Mouse (Mus musculus) gonadal fat pad, adult 2 months (tissue): ENCODE data around the gene Blvrb. TPM values are rescaled to one million over a fixed set of nuclear protein-coding genes. Genes with fewer than 3 reads are reported as not detected.
"Not testable (repeated sequence)": the region's sequence is repeated elsewhere in the genome, so short reads cannot be mapped to it uniquely, and the experiment has no call there.

Experiments
- DNase-seq: peaks from one replicate; pipeline ENCODE4 v3.0.0-alpha.2; 2012; ENCODE audit warnings: low read depth
- polyA plus RNA-seq: library from polyadenylated mRNA; depleted of rRNA; stranded (reverse); fragments of >200 nt; gene quantifications from 2 replicates; pipeline ENCODE4 v1.2.3, GENCODE M21; 2012

Gene Blvrb
- polyA plus RNA-seq, 1 experiment, result 103 TPM

DNA sequence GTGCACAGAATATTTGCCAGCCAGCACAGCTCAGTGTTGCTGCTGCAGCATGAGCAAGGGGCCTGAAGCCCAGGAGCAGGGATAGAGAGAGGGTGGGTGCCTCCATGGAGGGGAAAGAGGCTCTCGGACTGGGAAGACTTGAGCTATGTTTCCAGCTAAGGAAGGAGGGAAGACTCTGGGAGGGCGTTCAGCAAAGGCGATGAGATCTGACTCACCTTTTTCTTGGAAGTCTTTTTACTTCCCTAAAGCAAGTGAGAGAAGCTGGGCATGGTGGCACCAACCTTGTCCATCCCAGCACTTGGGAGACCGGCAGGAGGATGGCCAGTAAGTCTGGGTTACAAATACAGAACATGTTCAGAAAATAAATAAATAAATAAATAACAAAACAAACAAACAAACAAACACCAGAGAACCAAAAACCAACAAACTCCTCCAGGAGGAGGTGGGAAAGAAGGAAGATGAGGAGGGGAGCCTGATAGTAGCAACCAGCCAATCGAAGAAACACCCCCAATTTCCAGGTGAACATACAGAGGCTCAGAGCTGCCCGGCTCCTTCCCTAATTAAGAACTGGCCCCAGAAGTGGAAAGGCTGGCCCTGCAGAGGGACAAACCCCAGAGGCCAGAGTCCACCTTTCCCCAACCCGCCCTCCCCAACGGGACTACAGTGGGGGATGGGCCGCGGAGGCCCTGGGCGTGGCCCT lies 33.3 kb downstream of the Blvrb start:
- DNase-seq, result no peak

DNA sequence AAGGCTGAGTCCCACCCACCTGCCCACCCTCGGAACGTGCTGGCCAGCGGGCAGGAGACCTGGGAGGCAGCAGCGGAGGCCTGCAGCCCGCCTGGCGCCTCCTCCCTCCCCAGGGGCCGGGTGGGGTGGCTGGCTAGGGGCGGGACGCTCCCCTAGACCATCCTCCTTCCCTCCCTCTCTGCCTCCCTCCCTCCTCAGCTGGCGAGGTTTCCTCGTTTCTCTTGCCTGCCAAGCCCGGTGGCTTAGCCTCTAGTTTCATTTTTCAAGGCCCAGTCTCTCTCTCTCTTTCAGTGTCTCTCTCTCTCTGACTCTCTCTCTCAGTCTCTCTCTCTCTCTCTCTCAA lies 33.8 kb downstream of the Blvrb start:
- DNase-seq, result no peak

DNA sequence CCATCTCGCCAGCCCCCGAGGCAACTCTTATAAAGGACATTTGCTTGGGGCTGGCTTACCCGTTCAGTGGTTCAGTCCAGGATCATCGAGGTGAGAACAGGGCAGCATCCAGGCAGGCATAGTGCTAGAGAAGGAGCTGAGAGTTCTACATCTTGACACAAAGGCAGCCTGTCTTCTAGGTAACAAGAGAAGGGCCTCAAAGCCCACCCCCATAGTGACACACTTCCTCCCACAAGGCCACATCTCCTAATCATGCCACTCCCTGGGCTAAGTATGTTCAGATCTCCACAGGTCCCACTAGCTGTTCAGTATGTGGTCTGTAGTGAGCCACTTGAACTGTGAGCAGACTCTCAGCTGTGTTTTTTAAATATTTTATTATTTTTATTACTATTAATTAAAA lies 36.1 kb downstream of the Blvrb start:
- no peak for DNase-seq

DNA sequence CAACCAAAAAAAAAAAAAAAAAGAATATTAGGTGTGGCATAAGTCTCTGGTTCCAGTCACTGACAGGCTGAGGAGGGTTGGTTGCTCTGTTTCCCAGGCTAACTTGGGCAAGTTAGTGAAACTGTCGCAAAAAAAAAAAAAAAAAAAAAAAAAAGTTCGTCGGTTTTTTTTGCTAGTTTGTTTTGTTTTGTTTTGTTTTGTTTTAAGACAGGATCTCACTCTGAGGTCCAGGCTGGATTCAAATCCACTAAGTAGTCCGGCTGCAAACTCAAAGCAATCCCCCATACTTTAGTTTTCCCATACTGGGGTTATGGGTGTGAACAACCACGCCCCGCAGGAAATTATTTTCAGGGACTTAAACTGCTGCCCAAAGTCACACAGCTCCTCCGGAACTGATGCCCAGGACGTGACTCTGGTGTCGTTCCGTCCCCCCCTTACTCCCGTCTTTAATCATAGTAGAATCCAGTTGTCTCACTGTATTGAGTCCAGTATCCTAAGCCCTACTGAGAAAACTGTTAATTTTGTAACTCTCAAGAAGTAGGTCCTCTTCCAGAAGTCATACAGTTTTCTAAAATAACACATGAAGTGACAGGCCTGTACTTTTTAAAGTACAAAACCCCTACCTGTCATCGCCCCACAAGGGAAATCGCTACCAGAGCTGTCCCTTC lies 38.5 kb downstream of the Blvrb start:
- DNase-seq, result no peak

DNA sequence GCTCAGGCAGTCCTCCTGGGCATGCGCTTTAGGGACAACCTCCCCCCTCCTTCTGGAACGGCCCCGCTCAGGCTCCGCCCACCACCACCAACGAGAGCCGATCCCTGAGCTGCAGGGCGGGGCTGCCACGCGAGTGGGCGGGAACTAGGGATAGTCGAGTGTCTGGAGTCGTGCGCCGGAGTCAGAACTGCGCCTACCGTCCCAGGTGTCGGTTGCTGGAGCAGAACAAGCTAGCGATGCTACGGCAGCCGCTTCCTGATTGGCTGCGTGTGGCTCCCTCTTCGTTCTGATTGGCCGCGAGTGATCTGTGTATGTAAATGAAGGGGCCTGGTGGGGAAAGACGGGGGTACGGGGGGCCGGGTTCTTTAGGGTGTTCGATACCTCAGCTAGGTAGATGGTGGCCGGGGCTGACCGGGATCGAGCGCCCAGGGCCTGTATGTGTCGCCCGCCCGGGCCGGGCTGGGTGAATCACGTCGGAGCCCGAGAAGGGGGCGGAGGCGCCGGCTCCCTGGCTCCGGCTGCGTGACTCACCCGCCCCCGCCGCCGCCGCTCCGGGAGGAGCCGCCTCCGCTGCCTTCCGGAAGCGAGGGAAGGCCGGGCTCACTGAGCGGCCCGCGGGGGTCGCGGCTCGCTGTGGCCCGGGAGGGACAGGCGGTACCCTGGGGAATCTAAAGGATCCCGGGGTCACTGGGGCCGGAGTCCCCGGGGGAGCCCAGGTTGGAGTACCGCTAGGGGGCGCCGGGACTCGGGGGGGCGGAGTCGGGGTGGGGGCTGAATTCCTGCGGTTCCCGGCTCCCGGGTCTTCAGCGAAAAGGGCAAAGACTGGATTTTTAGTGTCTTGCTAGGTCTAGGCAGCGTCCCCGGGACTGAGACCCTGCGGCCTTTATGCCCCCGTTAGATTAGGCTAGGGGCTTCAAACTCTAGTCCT lies 39.3 kb downstream of the Blvrb start, which contains the start of gene Sertad1:
Gene Sertad1 (plus strand): TSS at position 141 of the 928 bp plus-strand sequence.
- DNase-seq, result peak; percentile 83

DNA sequence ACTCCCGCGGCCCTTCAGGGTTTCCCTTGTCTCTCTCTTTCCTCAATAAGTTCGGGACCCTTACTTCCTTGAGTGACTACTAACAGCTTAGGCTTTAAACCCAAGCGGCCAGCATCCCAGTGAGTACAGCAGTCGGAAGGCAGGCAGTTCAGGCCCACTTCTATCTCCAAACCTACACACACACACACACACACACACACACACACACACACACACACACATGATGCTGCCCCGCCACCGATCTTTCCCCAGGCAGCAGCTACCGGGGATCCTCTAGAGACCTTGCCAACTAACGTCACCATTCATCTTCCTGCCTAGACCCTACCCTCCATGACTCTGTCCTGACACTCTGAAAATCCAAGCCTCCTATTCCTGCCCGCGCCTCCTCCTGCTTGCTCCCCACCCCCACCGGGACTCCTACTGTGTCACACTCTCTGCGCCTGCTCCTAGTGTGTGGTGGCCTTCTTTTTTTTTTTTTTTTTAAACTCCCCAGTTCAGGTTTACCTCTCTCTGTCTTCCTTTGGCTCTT lies 40.0 kb downstream of the Blvrb start:
- no peak for DNase-seq

DNA sequence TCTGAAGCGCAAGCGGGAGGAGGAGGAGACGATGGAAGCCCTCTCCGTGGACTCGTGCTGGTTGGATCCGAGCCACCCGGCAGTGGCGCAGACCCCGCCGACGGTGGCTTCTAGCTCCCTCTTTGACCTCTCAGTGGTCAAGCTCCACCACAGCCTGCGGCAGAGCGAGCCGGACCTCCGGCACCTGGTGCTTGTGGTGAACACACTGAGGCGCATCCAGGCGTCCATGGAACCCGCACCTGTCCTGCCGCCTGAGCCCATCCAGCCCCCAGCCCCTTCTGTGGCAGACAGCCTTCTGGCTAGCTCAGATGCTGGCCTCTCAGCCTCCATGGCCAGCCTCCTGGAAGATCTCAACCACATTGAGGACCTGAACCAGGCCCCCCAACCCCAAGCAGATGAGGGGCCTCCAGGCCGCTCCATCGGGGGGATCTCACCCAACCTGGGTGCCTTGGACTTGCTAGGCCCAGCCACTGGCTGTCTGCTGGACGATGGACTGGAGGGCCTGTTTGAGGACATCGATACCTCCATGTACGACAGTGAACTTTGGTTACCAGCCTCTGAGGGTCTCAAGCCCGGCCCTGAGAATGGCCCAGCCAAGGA lies 41.6 kb downstream of the Blvrb start:
- no peak for DNase-seq

DNA sequence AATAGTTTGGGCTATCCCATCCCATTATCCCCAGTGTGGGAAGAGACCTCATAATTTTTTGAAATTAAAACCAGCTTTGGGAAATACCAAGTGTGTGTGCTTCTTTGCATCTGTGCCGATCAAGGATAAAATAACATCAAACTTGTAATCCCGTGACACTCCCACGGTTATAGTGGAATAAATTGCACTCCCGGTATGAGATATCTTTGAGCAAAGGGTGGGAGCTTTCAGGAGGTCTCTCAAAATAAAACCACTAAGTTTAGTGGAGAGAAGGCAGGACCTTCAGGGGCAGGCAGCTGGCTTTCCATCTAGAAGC lies 42.4 kb downstream of the Blvrb start:
- DNase-seq, result no peak

DNA sequence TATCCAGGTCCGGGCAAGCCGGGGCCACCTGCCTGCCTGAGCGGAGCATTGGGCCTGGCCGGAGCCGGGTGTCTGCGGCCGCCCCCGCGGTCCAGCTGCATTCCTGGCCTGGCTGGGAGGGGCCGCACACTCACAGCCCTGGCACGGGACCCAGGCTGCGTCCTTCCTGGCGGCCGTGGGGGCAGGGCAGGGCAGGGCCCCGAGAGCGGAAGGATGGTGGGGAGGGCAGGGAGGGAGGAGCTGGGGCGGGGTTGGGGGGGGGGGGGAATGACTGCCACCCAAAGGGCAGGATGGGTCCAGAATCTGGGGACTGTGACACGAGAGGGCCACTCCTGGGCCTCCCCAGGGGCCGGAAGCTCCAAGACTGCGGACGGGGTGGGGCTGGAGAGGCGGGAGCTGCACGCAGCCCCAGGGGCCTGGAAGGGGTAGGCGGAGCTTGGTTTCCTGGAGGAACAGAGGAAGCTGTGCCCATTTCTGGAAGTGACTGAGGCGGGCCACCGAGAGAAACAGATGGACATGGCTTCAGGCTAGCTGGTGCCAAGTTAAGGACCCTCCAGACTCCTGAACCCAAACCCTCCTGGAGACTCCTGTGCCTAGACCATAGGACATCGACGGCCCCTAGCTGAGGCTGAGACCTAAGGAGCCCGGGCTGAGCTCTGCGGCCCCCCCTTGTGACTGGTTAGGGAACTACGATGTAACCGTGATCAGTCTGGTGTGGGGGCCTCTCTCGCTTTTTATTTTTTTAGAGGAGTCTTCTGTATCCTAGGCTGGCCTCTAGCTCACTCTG lies 43.0 kb downstream of the Blvrb start:
- DNase-seq, result no peak

DNA sequence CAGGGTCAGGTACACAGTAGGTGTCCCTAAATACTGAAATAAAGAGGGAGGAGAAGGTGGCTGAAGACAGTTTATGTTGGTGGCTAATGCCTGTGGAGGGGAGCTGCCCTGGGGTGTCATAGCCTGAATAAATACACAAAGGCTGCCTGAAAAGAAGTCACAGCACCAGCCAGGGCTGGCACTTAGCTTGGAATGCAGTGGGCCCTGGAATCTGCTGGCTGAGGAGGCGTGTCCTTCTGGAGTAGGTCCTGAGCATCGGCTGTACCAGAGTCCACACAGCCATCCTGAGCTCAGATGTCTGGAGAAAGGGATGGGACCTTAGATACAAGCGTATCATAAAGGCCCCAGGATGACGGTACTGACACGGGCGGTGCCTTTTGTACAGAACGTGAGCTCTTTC lies 44.1 kb downstream of the Blvrb start:
- DNase-seq, result no peak

DNA sequence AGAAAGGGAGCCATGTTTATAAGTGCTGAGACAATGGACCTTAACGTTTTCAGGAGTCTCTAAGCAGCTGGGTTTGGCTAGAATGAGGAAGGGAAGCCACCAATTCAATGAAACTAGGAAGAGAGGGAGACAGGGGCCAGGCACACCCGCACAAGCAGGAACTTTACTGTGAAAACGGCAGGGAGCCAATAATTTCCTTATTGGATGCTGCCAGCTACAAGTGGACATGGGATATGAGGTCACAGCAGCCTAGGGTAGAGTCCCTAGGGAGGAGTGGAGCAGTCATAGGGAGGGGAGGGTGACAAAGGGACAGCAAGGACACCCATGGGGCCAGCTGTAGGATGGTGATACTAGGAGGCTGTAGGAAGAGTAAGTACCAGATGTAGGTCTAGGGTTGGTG lies 45.2 kb downstream of the Blvrb start:
- no peak for DNase-seq

DNA sequence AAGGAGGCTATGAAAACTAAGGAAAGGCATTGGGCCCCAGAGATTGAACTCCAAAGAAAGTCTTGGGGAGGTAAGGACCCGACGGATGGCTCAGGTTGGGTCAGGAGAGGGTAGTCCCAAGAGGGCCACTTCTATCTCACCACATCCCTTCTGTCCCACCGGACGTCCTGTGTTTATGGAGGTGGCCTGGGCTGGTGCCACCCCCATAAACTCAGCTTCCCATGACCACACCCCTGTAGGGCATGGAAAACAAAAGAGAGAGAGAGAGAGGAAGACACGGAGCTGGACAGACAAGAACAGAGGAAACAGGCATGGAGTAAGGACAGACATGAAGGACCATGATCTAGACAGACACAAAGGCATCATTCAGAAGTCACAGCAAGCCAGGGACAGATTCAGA lies 45.7 kb downstream of the Blvrb start:
- DNase-seq, result no peak

DNA sequence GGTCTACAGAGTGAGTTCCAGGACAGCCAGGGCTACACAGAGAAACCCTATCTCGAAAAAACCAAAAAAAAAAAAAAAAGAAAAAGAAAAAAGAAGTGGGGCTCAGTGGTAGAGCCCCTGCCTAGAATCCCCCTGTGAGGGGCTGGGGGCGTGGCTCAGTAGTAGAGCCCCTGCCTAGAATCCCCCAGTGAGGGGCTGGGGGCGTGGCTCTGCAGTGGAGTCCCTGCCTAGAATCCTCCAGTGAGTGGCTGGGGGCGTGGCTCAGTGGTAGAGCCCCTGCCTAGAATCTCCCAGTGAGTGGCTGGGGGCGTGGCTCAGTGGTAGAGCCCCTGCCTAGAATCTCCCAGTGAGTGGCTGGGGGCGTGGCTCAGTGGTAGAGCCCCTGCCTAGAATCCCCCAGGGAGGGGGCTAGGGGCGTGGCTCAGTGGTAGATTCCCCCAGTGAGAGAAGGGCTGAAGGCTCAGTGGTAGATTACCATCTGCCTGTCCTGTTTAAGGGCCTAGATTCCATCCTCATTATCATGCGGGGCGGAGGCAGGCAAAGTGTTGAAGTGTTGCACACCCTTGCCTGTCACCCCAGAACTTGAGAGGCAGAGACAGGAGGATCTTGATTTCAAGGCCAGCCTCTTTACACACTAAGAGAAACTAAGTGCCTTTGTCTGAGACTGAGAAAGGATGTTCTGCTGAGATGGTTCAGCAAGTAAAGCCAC lies 47.0 kb downstream of the Blvrb start:
- not testable (repeated sequence) for DNase-seq

DNA sequence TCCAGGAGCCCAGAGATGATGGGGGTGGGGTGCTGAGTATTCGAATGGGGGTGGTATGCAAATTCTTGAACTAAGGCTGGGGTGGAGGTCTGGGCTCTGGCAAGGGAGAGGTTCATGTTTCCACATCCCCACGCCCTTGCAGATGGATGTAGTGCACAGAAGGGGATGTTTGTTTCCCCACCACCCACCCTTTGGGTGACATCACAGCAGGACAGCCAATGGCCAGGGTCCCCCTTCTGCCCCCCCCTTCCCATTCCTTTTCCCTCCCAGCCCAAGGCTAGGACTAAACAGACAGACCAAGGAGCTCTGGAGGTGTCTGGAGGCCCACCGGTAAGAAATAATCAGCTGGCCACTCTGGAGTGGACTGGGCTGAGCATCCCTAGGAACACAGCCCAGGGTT lies 51.3 kb downstream of the Blvrb start, which contains the start of gene Prx:
Gene Prx (plus strand): TSS at position 289 of the 400 bp plus-strand sequence.
- DNase-seq, result no peak

DNA sequence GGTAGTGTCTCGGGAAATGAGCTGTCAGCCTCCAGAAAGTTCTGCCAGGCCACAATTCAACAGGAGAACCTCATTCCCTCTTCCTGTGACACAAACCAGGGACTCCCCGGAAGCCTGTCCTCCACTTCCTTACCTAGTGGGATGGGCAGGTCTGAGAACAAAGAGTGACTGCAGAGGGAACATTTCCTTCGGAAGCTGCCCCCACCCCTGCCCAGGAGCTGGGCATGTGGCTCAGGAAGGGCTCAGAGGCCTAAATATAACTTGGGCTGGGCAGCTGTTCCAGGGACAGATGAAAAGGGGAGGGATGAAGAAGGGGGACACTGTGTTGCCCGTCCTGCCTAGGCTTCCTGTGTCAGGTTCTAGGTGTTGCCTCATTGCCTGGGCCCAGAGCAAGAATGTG lies 53.8 kb downstream of the Blvrb start:
- DNase-seq, result no peak

DNA sequence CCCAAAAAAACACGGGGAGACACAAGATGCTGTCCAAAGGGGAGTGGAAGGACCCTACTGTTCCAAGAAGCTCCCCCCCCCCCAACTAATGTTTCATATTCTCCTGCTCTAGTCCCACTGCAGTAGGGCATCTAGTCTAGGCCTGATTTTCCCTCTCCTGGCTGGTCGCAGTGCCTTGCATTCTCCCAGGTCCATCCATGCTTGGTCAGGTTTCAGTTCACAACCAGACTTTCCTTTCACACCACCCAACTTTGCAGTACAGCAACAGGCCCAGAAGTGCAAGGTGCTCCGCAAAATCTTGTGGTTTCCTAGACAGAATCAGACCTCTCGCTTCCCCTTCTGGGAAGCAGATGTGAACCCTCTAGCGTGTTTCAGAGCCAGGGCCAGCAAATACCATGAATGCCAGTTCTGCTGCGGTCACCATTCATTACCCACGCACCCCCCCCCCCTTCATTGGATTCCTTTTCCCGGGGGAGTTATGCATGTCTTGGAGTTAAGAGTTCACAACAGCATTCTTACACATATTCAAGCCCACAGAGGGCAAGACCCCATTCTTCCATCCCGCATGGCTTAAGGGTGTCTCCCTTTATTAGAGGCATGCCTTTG lies 59.1 kb downstream of the Blvrb start:
- DNase-seq, result no peak

DNA sequence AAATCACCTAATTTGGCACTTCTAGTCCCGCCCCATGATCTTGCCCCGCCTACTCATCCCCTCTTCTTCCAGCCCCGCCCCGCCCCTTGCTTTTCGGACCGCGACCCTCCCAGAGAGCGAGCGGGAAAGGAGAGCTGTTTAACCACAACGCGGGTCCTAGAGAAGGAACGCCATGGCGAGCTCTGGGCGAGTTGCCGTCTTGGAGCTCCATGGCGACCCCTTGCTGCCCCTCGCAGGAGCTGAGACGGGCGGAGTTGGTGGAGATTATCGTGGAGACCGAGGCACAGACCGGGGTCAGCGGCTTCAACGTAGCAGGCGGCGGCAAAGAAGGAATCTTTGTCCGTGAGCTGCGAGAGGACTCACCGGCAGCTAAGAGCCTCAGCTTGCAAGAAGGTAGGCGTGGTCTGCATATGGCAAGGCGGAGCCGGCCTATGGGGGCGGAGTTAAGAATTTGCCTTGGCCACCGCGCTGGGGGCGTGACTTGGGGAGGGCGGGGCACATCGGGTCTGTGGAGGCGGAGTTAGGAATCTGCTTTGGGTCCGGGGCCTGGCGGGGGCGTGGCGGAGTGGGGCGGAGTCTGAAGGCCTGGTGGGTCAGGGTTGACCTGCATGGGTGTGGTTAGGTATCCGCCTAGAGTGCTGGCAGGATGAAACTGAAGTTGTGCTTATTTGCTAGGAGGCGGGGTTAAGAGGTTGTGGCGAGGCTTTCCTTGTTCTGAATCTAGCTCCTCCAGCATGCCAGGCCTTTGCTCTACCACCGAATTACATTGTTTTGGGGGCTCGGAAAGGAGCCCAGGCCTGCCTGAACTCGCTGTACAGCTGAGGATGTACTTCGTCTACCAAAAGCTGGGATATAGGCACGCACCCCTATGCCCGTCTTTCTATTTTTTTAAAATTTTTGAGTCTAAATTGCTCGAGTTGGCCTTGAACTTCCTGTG lies 60.2 kb downstream of the Blvrb start:
- peak; percentile 78 for DNase-seq

DNA sequence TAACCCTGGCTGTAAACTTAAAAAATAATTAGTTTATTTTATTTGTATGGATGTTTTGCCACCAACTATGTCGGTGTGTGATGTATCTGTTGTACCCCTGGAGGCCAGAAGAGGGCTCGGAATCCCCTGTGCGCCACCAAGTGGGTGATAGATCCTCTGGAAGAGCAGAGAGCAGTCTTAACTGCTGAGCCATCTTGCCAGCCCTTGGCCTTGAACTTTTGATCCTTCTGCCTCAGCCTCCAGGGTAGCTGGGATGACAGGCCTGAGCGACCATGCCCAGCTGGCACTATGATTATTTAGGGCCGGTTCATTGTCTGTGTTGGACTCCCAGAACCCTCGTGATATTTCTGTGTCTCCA lies 60.8 kb downstream of the Blvrb start:
- no peak for DNase-seq

DNA sequence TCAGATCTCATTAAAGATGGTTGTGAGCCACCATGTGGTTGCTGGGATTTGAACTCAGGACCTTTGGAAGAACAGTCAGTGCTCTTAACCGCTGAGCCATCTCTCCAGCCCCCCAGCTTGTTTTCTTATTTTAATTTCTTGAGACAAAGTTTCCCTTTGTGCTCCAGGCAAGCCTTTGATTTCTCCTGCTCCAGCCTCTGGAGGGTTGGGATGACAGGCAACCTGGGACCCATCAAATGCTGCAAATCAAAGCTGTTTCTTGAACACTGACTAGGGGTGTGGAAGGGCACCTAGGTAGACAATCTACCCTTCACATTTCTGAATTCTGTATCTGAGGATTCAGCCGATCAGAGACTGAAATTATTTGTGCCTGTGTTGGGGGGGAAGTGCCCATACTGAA lies 63.0 kb downstream of the Blvrb start:
- DNase-seq, result no peak
